Mouse (Mus musculus) stomach, postnatal 0 days (tissue): ENCODE data around the gene Aim2.

ENCODE experiments used
- CTCF ChIP-seq: IDR thresholded peaks from 2 replicates; pipeline ENCODE4 v1.5.1; 2016; ENCODE audit warnings: antibody characterized with exemption, low read depth, mild to moderate bottlenecking, moderate library complexity
- EP300 ChIP-seq: optimal IDR thresholded peaks from 2 replicates; pipeline ENCODE3; 2016; ENCODE audit warnings: antibody characterized with exemption

- TF ChIP-seq CTCF (no peak), EP300 (no peak)
Measured at GRCm38 (mm10) chr1:173451665-173452064, 101.0 kb downstream of the Aim2 start.
